Mouse (Mus musculus): ENCODE results near the gene Lifr. TPM values are rescaled to one million over a fixed set of nuclear protein-coding genes. Genes with fewer than 3 reads are reported as not detected.

Gene Lifr
- polyA plus RNA-seq, 2 experiments from 2014 or later = 0.06 to 0.16 TPM

DNA sequence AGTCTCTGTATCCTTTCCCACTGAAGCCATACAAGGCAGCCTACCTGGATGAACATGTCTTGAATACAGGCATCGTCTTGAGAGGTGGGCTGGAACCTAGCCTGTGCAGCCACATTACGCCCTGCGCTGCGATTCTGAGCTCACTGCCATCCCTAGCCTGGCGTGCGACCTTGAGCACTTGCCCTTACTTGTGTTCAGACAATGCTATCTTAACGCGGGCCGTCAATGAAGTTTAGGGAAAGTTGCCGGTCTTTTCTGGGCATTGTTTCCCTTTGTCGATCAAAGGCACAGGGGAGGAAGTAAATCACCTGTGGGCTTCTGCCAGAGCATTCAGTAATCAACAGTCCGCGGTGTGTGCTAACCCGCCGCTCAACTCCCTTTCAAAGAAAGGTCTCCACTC is 8.6 kb upstream of the Lifr start:
- ATAC-seq = no peak

DNA sequence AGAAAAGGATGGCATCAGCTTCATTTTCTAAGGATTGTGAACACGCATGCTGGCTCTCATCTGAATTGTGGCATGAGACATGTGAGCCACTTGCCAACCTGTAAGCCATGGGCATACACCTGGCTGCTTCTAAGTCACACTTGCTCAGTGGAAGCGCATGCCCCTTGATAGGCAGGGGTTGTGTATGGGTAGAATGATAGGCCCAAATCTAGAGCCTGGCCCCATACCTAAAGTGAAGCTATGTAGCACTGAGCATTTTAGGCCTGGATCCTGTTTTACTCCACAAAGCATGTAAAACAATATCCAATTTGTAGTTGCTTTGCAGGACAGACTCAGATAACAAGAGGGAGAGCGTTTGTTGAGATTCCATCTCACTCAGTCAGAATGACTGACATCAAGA is 7.5 kb upstream of the Lifr start:
- no peak for ATAC-seq

DNA sequence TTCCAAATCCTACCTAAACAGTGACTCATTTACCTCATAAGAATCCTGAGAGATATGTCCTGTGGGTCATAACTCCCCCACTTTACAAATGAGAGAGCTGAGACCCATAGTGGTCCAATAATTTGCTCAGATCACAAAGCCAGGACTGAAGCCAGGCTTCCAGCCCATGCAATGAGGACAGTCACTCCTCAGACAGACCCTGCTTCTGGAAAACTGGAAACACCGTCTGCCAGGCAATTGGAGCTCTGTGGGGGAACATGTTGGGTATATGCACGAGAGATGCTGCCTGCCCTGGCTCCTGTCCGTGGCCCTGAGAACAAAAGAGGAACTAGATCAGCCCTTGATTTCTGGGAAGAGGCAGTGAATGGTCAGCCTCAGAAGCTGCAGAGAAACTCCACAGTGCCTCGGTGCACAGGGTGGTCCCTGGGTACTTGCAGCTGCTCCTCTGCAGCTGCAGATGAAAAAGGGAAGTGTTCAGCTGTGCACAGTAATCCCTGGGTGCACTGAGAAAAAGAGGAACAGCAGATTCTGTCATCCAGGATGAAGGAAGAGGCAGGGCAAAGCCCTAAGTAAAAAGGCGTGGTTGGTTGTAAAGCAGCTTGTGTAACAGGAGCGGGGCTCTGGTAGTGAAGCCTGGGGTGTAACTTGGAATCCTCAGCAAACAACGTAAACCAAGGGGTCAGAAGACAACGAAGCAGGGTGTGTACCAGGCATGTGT is 5.5 kb upstream of the Lifr start:
- ATAC-seq = no peak

DNA sequence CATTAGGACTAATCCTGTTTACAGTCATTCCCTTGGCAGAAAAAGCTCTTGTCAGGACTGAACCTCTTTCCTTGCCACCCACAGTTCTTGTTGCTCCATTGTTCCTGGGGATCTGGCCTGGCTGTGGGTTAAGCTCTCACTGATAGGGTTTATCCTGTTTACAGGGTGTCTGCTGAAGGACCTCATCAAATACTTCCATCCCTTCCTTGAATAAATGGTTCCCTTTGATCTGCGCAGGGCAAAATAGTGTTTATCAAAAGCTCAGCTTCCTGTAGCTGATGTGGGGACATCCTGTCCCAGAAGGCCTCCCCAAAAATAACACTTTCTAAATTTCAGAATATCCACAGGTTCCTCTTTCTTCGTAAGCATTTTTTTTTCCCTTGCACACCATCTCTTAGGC is 1.7 kb upstream of the Lifr start:
- ATAC-seq = no peak

DNA sequence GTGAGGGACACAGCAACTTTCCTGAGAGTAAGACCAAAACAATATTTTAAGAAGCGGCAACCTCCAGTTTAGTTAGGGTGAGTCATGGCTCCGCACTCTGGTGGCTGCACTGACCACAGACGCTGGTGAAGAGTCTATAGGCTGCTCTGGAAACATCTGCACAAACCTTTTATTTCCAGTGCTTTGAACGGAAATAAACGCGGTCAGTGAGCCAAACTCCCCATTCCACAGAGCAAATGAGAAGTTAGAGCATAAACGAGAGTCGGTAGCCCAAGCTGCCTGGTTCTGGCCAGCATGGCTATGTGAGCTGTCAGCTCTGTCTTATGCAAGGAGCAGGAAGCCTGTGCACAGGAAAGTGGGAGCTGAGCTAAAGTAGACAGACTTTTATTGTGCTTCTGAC is 1.9 kb downstream of the Lifr start:
- no peak for ATAC-seq

DNA sequence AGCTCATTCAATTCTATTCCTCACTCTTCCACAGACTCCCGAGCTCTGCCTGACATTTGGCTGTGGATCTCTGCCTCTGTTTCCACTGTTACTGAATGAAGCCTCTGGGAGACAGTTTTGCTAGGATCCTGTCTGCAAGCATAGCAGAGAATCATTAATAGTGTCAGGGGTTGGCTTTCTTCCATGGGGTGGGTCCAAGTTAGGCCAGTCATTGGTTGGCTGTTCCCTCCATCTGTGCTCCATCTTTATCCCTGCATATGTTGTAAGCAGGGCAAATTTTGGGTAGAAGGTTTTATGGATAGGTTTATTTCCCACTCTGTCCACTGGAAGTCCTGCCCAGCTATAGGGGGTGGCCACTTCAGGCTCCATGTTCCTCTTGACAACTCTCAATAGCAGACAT is 9.0 kb downstream of the Lifr start:
- no peak for ATAC-seq

DNA sequence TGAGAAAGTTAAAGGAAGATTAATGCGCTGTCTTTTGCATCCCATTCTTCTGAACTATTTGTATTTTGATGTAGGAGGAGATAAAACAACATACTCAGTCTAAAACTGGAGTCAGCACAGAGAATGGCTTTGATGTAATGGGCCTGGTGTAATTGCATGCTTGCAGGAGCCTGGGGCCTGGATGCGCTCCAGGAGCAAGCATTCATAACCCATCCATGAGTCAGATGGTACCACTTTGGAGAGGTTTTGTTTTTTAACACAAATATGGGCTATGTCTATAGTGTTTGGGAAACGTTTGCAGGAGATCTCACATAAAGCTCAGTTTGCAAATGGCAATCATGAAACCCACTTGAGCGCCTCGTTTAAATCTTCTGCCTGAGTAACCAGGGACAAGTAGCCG is 9.8 kb downstream of the Lifr start:
- ATAC-seq = no peak

DNA sequence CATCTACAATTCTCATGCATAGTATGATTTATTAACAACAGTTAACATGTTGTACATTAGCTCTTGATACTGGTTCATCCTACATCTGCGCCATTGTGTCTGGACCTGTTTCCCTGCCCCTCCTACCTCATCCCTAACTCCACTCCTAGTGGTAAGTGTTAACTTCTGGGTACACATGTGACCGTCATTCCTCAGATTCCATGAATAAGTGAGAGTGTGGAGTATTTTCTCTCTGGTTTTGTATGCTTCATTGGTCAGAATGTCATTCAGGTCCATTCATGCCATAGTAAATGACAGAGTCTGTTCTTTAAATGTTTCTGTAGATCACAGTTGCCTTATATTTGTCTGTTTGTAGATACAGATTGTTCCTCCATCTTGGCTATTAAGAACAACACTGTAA is 12.6 kb downstream of the Lifr start:
- ATAC-seq = no peak

DNA sequence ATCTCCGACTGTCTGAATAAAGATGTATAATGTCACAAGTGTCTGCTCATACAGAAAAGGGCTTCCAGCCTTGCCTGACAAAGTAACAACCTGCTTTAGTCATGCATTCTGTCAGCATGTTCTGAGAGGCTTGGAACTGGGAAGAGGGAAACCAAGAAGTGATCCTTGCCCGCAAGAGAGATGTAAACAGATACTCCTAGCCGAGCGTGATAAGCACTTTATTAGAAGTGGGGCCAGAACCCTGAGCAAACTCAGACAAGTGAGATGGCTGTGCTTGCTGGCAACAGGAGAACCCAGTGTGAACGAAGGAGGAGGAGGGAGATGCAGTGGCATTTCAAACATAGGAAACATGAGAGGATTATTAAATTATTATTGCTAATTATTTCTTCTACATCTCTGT is 14.8 kb downstream of the Lifr start:
- ATAC-seq = no peak

DNA sequence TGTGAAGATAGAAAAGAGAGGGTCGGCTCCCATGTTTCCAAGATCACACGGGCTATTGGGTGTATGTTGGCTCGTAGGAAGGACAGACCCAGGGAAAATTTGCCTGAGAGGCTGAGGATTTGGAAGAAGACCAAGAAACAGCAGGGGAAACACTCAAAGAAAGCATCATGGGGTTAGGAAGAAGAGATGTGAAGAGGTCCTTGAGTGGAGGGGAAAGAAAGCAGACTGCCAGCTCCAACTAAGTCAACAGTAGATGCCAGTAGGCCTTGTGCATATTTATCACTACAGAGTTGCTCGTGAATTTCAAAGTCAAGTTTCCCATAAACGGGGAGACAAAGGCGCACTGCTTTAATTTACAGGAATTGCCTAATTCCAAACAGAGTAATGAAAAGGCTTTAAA is 17.7 kb downstream of the Lifr start:
- ATAC-seq = no peak

DNA sequence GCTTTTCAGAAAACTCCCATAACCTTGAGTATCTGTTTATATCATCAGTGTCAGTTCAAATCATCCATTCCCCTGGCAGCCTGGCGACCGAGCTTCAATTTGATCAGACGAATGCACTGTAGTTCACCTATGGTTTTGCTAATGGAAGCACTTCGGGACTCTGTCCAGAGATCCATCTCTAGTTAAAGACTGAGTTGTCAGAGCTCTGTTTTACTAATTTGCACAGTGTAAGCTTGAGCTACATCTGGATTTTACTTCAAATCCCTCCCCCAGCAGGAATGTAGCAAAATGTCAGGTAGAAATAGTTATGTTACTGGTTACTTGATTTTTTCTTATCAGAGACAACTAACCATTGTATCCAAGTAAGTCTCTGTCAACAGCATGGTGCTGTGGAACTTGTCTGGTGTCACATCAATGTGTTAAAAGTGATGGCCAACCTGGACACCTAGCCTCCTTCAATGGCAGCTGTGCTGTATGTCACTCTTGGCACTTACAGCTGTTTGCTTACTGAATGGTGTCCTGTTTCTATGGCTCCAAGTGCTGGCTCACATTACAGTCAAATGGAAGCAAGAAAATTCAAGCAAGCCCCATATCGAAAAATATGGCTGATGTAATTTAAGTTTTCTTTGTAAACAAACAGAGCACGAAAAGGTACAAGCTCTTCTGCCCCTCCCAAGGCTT is 22.0 kb downstream of the Lifr start:
- ATAC-seq = no peak

DNA sequence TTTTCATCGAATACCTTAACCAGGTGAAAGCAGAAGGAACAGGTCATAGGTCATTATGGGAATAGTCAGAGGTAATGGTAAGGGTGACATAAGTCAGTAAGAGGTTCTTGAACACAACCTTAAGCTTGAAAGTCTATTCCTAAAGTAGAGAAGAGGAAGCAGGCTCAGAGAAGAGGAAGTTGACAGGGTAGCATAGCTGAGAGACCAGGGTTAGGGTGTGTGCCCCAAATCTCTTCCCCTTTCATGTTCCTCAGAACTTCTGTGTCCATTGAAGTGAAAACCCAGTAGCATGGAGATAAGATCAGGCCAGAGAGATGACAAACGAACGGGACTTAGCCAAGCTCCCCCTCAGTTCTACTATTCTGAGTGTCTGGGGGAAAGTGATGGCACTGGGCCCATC is 23.5 kb downstream of the Lifr start:
- no peak for ATAC-seq

DNA sequence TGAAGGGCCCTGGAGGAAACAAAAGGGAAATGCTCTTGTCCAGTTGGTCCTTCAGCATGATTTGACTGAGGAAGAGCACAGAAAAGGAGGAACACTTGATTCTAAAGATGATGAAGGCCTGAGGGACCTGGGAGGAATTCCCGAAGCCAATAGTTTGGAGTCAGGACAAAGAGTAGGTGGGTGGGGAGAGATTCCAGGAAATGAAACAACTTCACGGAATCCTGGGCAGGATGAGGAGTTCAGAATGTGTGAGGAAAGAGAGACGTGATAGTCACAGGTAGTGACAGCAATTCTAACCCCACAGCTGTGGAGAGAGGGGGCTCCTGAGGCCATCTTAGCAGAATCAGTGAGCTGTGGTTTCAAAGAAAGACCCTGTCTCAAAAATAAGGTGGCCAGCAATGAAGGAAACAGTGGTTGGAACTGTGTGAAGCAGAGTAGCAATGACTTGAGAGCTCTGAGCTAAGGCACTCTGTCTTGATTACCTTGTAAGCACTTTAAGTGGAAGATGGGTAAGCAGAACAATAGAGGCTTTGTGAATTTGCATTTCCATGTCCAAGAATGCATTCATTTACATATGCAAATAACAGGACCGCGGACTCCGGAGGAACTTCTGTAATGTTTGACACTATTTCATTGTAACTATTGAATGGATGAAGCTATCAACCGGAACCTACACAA is 25.1 kb downstream of the Lifr start:
- no peak for ATAC-seq

DNA sequence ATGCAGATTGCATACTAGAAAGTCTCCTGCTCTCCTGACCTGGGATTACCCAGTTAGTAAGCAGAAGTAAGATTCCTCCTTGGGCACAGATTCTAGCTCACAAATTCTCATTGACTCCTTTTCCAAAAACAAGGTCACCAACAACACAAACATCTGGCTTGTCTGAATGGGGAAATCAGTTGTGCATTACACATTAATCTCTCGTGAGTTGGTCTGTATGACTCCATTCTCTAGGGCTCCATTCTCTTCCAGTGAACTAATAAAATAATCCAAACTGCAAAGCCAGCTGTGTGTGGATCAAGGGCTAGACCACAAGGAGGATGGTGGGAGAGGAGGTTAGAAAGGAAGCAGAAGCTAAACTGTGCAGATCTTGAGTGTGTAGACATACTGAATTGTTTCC is 25.8 kb downstream of the Lifr start:
- ATAC-seq = no peak

DNA sequence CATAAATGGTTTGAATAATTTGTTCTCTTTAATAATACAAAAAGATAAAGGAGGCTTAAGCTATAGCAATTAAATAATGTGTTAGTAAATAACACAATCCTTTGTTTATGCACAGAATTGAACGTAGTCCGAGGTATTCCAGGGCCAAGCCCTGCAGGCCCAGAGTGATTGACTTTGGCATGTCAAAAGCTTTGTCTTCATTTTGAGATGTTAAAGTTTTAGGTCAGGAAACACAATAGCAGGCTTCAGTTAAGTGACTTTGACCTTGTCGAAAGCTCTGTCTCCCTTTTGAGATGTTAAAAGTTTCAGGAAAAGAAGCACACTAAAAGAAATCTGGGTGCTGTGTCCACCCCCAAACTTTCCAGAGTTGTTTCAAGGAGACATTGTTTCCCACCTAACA is 26.3 kb downstream of the Lifr start:
- ATAC-seq = no peak

DNA sequence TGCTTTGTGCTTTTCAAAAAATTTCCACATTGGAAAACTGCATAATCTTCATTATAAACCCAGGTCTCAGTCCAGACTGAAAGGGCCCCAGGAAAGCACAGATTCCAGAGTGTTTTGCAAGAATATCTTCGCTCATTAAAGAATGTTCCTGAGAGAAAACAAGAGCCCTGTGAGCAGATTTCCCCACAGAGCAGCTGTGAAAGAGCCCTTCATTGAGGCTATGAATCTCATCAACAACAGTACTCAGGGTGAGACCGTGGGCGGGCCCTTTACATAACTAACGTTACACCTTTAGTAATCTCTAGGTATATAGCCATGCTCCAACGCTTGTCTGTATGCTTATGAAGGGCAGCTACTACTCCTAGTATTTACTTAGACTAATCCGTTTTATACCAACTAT is 27.5 kb downstream of the Lifr start:
- no peak for ATAC-seq

DNA sequence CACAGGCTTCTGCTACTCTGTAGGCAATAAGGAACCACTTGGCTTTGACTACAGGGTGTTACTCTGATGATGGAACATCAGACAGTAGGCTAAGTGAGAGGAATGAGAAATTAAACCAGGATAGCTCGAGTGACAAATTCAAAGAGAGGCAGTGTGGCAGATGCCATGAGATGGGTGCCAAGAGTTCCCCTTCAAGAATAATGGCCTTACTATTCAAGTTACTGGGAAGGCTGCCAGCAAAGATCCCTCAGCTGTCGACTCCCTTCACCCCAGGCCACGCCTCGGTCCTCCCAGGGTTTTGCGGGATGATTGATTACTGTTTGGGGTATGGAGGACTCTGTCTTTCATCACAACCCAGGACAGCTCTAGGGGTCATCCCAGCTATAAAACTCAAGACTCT is 28.4 kb downstream of the Lifr start:
- ATAC-seq = no peak

DNA sequence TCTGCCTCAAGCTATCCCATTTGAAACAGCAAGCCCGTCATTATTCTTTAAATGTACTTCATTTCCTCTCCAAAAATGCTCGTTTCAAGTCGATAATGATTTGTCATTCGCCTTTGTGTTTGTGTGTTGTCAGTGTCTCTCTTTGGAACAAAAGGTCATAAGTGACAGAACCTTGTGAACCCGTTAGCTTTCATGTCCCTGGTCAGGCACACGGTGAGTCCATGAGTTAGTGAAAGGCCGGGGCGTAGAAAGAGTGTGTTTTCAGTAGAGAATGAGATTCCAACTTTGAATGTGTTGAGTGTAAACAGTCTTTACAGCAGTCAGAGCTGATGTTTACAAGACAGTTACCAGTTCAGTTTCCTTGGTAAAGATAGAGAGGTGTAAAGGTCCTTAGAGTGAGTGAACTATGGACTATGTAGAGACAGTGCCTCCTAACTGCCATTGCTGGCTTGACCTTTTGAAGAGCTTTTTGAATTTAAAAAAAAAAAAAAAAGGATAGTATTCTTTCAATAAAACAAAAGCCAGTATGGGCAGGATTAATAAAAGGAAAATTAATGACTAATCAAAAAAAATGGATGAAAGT is 29.6 kb downstream of the Lifr start:
- ATAC-seq = no peak

DNA sequence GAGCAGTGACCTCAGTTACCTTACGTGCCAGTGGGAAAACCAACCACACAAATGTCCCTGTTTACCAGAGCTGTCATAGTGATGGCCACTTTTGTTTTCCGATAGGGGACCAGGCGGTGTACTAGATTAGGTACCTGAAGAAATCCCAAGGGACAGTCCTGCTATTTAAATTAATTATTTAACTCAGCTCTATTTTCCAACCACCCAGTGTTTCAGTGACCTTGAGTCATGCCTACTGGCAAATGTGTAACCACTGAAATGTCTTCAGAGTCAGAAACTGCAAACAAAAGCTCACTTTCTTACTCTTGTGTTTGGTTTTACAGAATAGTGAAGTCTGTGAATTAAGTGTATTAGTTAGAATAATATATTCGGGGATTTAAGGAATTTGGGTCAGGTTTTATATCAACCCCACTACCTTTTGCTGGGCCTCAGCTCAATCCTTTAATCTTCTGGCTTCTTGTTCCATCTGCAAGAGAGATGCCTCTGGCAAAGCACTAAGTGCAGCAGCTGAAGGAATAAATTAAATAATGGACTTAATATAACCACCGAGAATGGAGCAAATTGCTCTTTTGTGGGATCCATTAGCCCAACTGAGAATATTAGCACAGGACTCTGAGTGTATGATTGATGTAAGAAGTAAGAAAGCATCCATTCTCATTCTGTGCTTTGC is 33.5 kb downstream of the Lifr start:
- no peak for ATAC-seq

DNA sequence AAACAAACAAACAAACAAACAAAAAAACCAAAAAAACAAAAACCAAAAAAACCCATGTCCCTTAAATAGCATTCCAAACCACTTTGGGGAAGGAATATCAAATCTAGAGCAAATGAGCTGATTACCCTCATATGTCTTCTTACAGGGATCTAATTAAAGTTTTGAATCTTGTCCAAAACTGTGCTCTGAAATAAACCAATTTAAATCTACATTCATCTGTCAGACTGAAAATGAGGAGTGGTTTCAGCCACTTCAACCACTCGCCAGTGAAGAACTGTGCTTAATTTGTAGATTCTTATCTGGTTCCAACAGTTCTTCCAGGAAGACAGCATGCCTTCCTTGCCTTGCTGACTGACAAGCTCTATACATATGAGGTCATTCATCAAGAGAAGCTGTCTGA is 35.8 kb downstream of the Lifr start:
- no peak for ATAC-seq

DNA sequence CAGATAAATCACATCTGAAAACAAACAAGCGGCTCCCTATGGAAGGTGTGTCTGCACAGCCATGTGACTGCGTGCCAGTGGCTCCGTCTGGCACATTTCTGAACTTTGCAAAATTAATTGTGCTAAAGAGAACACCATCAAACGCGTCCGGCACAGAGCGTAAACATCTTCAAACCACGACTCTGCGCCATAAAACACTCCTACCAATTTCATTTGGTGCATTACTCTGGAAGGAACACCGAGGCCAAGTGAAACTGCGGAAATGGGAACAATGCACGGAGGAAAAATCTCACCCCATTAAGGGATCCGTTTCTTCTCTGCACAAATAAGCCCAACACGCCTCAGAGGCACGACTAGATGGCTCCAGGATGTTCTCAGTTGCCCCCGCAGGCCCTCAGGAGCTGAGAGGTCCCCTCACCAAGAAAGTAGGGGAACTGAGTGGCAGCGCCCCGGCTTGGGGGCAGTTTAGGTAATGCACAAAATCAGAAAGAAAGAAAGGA is 38.3 kb downstream of the Lifr start:
- ATAC-seq = no peak

DNA sequence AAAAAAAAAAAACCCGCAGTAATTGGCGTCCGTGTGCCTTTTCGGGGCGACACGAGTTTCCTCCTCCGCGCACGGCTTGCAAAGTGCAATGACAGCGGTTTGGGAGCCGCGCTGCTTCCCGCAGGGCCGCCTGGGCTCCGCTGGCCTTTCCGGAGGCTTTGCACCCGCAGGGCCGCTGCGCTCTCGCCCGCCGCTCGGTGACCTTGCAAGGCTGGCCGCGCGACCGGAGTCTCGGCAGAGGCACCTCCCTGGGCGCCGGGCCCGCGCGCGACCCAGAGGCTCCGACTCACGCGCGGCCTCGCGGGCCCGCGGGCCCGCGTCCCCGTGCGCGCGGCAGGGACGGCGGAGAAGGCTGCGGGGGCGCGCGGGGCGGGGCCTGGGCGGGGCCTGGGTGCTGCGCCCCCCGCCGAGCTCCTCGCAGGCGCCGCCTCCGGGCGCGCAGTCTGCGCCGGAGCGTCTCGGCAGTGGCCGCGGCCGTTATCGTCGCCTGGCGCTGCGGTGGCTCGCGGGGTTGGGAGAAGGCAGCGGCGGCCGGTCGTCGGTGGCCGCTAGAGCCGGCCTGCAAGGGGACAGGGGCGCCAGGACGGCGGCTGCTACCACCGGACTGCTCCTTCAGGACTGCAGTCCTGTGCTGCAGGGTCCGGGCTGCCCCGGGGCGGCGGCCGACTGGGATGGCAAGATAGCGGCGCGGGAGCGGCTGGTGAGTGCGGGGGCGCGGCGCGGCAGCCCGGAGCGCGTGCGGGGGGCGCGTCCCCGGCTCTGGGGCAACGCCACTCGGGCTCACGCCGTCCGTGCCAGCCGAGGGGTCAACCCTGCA is 38.9 kb downstream of the Lifr start:
- ATAC-seq = no peak

All from CD4-positive, CD25-positive, alpha-beta regulatory T cell, adult 4 months (primary cell).